Mouse (Mus musculus) megakaryocyte, embryonic 14.5 days (primary cell): Measurements from ENCODE around the gene Glt28d2.

Experiments used
- FLI1 ChIP-seq: IDR thresholded peaks from 2 replicates; pipeline ENCODE4 v1.6.1; 2012; ENCODE audit warnings: low read length, inconsistent platforms, mixed read lengths
- GATA1 ChIP-seq: IDR thresholded peaks from 3 replicates; pipeline ENCODE4 v1.6.1; 2012; ENCODE audit warnings: mixed read lengths, low read length, inconsistent platforms, borderline replicate concordance

GRCm38 (mm10) chr3:85878911-85879310, 8.4 kb downstream of the Glt28d2 start:
- TF ChIP-seq GATA1 (no peak), FLI1 (no peak)
